Mouse (Mus musculus) ES-E14 (cell line): ENCODE results near the gene Arhgap30.

Source experiments
- CHD2 ChIP-seq: IDR thresholded peaks from 2 replicates; pipeline ENCODE4 v1.6.1; 2014; ENCODE audit warnings: mild to moderate bottlenecking, low read depth, low read length, inconsistent platforms
- HCFC1 ChIP-seq: IDR thresholded peaks from 2 replicates; pipeline ENCODE4 v1.6.1; 2012; ENCODE audit warnings: low read length, inconsistent platforms, borderline replicate concordance; ENCODE audit not compliant: insufficient read depth
- ZC3H11A ChIP-seq: IDR thresholded peaks from 2 replicates; pipeline ENCODE4 v1.6.1; 2012; ENCODE audit warnings: low read depth, mild to moderate bottlenecking, inconsistent platforms, low read length, borderline replicate concordance
- ZNF384 ChIP-seq: IDR thresholded peaks from 2 replicates; pipeline ENCODE4 v1.6.1; 2012; ENCODE audit warnings: low read depth, low read length, inconsistent platforms

DNA sequence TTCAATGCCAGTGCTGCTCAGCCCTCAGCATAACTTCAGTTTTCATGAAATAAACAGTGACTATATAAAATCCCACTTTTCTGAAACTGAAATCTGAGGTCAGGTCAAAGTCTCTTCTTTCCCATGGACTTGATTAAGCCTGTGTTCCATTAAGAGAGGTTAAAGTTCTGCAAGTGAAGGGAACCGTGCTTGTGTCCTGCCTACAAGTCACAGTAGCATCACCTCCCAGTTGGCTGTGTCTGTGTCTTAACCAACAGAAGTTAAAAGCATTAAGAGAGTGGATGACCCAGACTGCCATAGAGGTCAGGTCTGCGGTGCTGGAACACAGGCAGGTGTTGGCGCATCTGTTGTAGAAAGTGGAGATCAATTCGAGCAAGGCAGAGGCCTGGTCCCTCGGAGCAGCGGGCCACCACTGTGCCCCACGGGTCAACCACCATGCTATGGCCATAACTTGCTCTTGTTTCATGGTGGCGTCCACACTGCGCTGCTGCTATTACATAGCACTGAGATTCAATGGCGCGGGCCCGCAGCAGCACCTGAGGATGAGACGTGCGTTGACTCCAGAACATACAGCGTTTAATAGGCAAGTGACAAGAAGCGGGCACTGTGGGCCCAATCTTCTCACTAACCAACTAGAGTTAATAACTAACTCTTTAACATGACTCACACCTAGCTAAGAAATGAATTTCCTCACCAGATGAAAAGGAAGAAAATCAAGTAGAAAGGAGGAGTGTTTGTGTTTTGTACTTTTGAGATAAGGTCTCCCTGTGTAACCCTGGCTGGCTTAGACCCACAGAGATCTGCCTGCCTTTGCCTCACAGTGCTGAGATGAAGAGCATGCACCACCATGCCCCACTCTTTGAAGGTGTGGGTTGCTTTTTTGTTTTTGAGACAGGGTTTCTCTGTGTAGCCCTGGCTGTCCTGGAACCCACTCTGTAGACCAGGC, 46.2 kb upstream of the Arhgap30 start:
- no peak for TF ChIP-seq CHD2
- no peak for TF ChIP-seq ZC3H11A
- TF ChIP-seq ZNF384 = no peak
- no peak for TF ChIP-seq HCFC1
